Mouse (Mus musculus) MEL (cell line): ENCODE results near the gene Tpd52l2.

Experiments
- CTCF ChIP-seq, 3 experiments: IDR thresholded peaks in 2 of 3; conservative IDR thresholded peaks in 1 of 3; 2 replicates each; pipeline ENCODE4 v1.5.1; 2011 to 2012; ENCODE audit warnings: low read length in 3 of 3, low read depth in 2 of 3, mild to moderate bottlenecking in 2 of 3, improper control_type of control experiment in 1 of 3, inconsistent platforms in 1 of 3, mixed read lengths in 1 of 3, moderate library complexity in 1 of 3; ENCODE audit not compliant: control insufficient read depth in 1 of 3, insufficient read depth in 1 of 3, poor library complexity in 1 of 3, severe bottlenecking in 1 of 3
- MAZ ChIP-seq: IDR thresholded peaks from 2 replicates; pipeline ENCODE4 v1.6.1; 2012; ENCODE audit warnings: low read depth, mild to moderate bottlenecking, inconsistent platforms, low read length, improper control_type of control experiment
- MEF2A ChIP-seq: IDR thresholded peaks from 2 replicates; pipeline ENCODE4 v1.6.1; 2014; ENCODE audit warnings: low read depth, mild to moderate bottlenecking, inconsistent platforms, low read length, improper control_type of control experiment; ENCODE audit not compliant: poor library complexity, insufficient replicate concordance, severe bottlenecking; ENCODE audit errors: extremely low read depth
- NELFE ChIP-seq: IDR thresholded peaks from 2 replicates; pipeline ENCODE4 v1.6.1; 2011; ENCODE audit warnings: low read depth, low read length, improper control_type of control experiment
- POLR2A ChIP-seq, 2 experiments: IDR thresholded peaks; 2 replicates each; pipeline ENCODE4 v1.6.1; 2011 to 2012; ENCODE audit warnings: low read length in 2 of 2, mild to moderate bottlenecking in 2 of 2, control low read depth in 1 of 2, improper control_type of control experiment in 1 of 2, low read depth in 1 of 2, moderate library complexity in 1 of 2; ENCODE audit not compliant: control insufficient read depth in 1 of 2, insufficient read depth in 1 of 2, poor library complexity in 1 of 2
- RCOR1 ChIP-seq: IDR thresholded peaks from 2 replicates; pipeline ENCODE4 v1.6.1; 2012; ENCODE audit warnings: low read depth, mild to moderate bottlenecking, inconsistent platforms, low read length, improper control_type of control experiment
- ZNF384 ChIP-seq: IDR thresholded peaks from 2 replicates; pipeline ENCODE4 v1.6.1; 2012; ENCODE audit warnings: low read depth, mild to moderate bottlenecking, inconsistent platforms, low read length, improper control_type of control experiment

- TF ChIP-seq NELFE (no peak), CTCF (IDR thresholded peaks at IDR 0.05 in 2 of 3, conservative IDR thresholded peaks at IDR 0.05 in 1 of 3; ENCODE audit: control insufficient read depth in 1 of 3, insufficient read depth in 1 of 3, low read depth in 2 of 3, low read length in 3 of 3, poor library complexity in 1 of 3, severe bottlenecking in 1 of 3) (no peak), RCOR1 (no peak), MAZ (no peak), ZNF384 (no peak), POLR2A (IDR thresholded peaks at IDR 0.05; ENCODE audit: control insufficient read depth in 1 of 2, insufficient read depth in 1 of 2, low read depth in 1 of 2, low read length in 2 of 2, poor library complexity in 1 of 2) (no peak), MEF2A (no peak)
Observed at GRCm38 (mm10) chr2:181536410-181536809, 39.5 kb downstream of the Tpd52l2 start.
